Mouse (Mus musculus) bone marrow macrophage, adult 2 months (primary cell): ENCODE data around the gene Prkar2a. TPM values are rescaled to one million over a fixed set of nuclear protein-coding genes. Genes with fewer than 3 reads are reported as not detected.

Experiments used
- H3K27ac ChIP-seq: 2 replicates; pipeline ENCODE4 v1.5.1; 2012; ENCODE audit warnings: low read depth, low read length; ENCODE audit not compliant: insufficient read depth
- H3K4me1 ChIP-seq: 2 replicates; pipeline ENCODE4 v1.6.1; 2012; ENCODE audit warnings: low read length; ENCODE audit not compliant: control insufficient read depth, insufficient read depth
- H3K4me3 ChIP-seq: 2 replicates; pipeline ENCODE4 v1.5.1; 2012; ENCODE audit warnings: mild to moderate bottlenecking, low read length, moderate library complexity; ENCODE audit not compliant: insufficient read depth
- CTCF ChIP-seq: IDR thresholded peaks from 2 replicates; pipeline ENCODE4 v1.5.1; 2012; ENCODE audit warnings: low read depth, mild to moderate bottlenecking, low read length, moderate library complexity
- POLR2A ChIP-seq: IDR thresholded peaks from 2 replicates; pipeline ENCODE4 v1.6.1; 2012; ENCODE audit warnings: mild to moderate bottlenecking, low read depth, low read length, borderline replicate concordance
- polyA plus RNA-seq: library from polyadenylated mRNA; stranded (reverse); fragments of >200 nt; gene quantifications from 2 replicates; pipeline ENCODE4 v1.2.4, GENCODE M21; 2012; ENCODE audit not compliant: missing spikeins, insufficient read depth, insufficient read length

Gene Prkar2a
- polyA plus RNA-seq, 1 experiment, result 37.6 TPM

GRCm38 (mm10) chr9:108747694-108748093, 58.6 kb downstream of the Prkar2a start:
- Histone ChIP-seq H3K27ac (no peak overlapping the region), H3K4me1 (no peaks in the 10 kb centered on the region), H3K4me3 (no peak overlapping the region)
- TF ChIP-seq POLR2A (no peak), CTCF (no peak)

GRCm38 (mm10) chr9:108748600-108749183, 59.6 kb downstream of the Prkar2a start:
- H3K4me1 ChIP-seq, result no peaks in the 10 kb centered on the region
- no peak overlapping the region for H3K27ac ChIP-seq
- H3K4me3 ChIP-seq, result no peak overlapping the region
- TF ChIP-seq POLR2A, result no peak
- no peak for TF ChIP-seq CTCF

DNA sequence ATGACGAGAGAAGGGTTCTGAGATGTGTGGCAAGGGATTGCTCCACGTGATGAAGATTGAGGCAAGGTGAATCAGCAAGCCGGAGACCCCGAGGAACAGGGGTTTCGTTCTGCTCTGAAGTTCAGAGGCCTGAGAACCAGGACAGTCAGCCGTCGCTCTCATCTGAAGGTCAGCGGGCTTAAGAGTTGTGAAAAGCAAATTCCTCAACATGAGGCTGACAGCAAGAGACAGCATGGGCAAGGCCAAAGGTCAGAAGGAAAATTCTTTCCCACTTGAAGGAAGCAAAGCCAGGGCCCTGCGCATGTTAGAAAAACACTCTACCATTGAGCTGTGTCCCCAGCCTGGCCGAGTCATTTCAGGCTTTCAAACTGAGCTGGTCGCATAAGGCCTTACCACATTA, 61.5 kb downstream of the Prkar2a start:
- no peaks in the 10 kb centered on the region for H3K4me1 ChIP-seq
- TF ChIP-seq POLR2A (no peak), CTCF (no peak)
- no peak overlapping the region for H3K4me3 ChIP-seq
- no peak overlapping the region for H3K27ac ChIP-seq

DNA sequence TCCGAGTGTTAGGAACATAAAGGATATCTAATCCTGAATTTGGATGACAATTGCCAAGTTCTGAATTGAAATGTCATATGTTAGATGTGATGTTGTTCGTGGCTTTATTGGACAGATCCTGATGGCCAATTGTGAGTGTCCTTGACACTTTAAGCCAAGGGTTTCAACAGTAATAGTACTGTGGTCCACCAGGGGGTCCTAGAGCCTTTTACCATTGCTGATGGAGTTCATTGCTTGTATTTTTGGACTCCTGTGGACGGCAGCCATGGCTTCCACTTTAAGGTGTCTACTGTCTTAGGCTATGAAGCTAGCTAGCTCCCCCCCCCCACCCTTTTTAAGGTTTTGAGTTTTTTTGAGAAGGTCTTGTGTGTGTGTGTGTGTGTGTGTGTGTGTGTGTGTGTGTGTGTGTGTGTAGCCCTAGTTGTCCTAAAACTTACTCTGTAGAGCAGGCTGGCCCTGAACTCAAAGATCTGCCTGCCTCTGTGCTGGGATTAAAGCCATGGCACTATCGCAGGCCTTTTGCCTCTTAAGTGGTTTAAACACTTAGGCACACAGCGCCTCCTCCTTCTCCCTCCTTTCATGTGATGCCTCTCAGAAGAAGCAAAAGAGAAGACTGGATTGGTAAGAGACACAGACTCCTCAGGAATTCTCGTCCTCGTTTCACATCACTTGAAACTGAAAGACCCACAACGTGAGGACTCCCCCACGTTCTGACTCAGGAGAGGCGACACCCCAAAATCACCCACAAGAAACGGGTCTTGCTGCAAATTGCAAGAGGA, 63.2 kb downstream of the Prkar2a start:
- Histone ChIP-seq H3K4me1 (no peaks in the 10 kb centered on the region), H3K4me3 (no peak overlapping the region), H3K27ac (no peak overlapping the region)
- TF ChIP-seq POLR2A, result no peak
- no peak for TF ChIP-seq CTCF

DNA sequence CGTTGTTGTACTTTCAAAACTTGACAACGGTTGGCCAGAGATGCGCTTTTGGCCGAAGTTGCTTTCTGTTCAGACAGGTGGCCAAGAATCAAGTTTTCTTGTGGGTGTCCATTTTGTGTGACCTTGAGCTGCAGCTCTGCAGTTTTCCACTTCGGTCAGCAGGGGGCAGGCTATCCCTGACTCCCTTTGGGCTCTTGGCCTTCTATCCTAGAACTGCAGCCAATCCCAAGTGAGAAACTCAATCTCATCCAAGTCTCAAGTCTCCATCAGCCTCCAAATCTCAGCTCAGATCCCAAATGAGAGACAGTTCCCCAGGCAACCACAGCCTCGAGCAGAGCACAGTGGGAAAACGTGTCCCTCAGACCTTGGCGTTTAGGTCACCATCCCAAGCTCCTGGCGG, 64.2 kb downstream of the Prkar2a start:
- H3K4me1 ChIP-seq, result no peaks in the 10 kb centered on the region
- peak; percentile 76 for TF ChIP-seq CTCF
- no peak for TF ChIP-seq POLR2A
- H3K4me3 ChIP-seq, result no peak overlapping the region
- no peak overlapping the region for H3K27ac ChIP-seq

DNA sequence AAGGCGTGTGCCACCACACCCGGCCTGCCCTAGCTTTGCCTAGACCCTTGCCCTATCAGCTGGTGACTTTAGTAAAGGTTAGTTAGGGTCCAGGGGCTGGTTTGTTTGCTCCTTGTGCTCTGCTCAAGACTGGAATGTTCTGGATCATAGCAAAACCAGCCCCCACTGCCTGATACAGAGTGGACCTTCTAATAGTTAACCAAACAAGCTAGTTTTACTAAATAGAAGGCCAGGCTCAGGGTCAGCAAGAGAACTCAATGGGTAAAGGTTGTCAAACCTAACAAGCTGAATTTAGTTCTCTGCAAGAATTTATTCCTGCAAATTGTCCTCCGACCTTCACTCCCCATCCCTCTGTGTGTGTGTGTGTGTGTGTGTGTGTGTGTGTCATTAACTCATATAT, 64.9 kb downstream of the Prkar2a start:
- H3K4me3 ChIP-seq, result no peak overlapping the region
- no peaks in the 10 kb centered on the region for H3K4me1 ChIP-seq
- H3K27ac ChIP-seq, result no peak overlapping the region
- TF ChIP-seq POLR2A (no peak), CTCF (no peak)

DNA sequence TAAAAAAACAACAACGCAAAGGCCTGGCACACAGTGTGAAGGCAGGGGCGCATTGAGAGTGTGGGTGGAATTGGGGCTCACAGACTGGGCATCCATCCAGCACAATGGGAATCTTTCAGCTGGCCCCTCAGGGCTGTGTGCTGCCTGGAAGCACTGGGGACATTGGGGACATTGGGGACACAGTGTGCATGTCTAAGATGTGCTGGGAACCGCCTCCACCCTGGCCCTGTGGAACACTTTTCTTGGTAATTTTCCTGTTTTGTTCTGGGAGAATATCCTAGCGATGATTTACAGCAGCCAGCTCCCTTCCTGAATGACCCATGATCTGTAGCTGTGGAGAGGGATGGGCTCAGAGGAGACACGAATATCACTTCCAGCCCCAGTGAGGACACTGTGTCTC, 65.3 kb downstream of the Prkar2a start:
- no peaks in the 10 kb centered on the region for H3K4me1 ChIP-seq
- no peak for TF ChIP-seq CTCF
- TF ChIP-seq POLR2A, result no peak
- no peak overlapping the region for H3K27ac ChIP-seq
- no peak overlapping the region for H3K4me3 ChIP-seq

DNA sequence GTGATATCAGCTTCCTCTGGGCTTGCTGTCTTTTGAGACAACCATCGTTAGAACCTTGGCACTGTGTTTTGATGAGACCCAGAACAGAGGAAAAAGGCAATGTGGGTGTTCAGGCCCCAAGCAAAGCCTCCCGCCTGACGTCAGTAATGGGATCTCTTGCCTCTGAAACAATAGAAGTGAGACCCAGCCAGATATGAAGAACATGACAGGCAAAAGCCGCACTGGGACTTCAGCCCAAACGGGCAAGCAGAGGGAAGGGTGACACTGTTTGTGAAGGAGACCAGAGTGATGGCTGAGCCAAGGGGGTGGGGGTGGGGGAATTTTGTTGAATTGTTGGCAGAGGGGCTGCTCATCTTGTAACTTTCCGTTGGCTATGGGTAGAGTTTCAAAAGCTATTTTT, 68.3 kb downstream of the Prkar2a start:
- Histone ChIP-seq H3K4me1 (peaks cover 7% of the 10 kb centered on the region; the same call in 1 of the 2 replicates), H3K27ac (no peak overlapping the region), H3K4me3 (no peak overlapping the region)
- TF ChIP-seq POLR2A (no peak), CTCF (no peak)

- Histone ChIP-seq H3K4me3 (no peak overlapping the region), H3K27ac (no peak overlapping the region), H3K4me1 (peaks cover 7% of the 10 kb centered on the region; the same call in 1 of the 2 replicates)
- TF ChIP-seq CTCF (no peak), POLR2A (no peak)
Measured at GRCm38 (mm10) chr9:108759121-108759520, 70.0 kb downstream of the Prkar2a start.

DNA sequence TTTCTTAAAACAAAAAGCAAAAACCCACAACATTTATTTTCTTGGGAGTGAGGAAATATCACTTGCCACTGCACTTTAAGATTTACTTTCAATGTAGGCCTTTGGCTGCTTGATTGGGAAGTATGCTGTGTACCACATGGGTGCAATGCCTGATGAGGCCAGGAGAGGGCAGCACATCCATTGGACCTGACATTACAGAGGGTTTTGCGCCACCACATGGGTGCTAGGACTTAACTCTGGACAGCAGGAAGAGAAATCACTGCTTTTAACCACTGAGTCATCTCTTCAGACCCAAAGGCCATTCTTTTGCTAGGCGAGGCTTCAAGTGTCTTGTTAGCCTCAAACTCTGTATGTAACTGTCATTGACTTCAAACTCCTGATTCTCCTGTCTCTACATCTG, 70.7 kb downstream of the Prkar2a start:
- H3K4me1 ChIP-seq, result peaks cover 7% of the 10 kb centered on the region
- no peak overlapping the region for H3K4me3 ChIP-seq
- peak; percentile 56 for TF ChIP-seq CTCF
- no peak for TF ChIP-seq POLR2A
- H3K27ac ChIP-seq, result no peak overlapping the region

- peaks cover 7% of the 10 kb centered on the region for H3K4me1 ChIP-seq
- TF ChIP-seq CTCF (no peak), POLR2A (no peak)
- H3K27ac ChIP-seq, result no peak overlapping the region
- no peak overlapping the region for H3K4me3 ChIP-seq
Measured at GRCm38 (mm10) chr9:108761561-108761960, 72.4 kb downstream of the Prkar2a start.
